Mouse (Mus musculus): ENCODE measurements around the gene Nup37.

Gene Nup37

GRCm38 (mm10) chr10:88146707-88147477 is at the start of gene Nup37, which contains the start of gene Parpbp:
Gene Nup37 (plus strand): TSS chr10:88146992.
Gene Parpbp (minus strand): TSS chr10:88146941.
- DNase-seq = peak; percentile 98

GRCm38 (mm10) chr10:88106169-88106568 is 40.6 kb upstream of the Nup37 start:
- no peak for DNase-seq

DNA sequence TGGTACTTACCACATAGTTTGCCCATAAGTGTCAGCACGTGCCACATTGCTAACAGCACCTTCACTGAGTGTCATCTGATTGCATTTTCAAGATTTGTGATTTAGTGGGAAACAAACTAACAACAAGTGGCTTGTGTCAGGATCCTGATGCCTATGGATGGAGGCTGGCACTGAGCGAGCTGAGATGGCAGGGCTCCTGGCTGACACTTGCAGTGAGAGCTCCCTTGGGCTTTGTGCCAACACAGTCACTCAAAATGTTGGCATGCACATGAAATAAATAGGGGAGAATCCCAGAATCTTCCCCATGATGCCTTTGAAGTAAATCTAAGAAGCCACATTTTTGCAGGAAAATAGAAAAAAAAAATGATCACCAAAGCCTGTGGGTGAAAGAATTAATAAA is 33.5 kb upstream of the Nup37 start:
- no peak for DNase-seq

DNA sequence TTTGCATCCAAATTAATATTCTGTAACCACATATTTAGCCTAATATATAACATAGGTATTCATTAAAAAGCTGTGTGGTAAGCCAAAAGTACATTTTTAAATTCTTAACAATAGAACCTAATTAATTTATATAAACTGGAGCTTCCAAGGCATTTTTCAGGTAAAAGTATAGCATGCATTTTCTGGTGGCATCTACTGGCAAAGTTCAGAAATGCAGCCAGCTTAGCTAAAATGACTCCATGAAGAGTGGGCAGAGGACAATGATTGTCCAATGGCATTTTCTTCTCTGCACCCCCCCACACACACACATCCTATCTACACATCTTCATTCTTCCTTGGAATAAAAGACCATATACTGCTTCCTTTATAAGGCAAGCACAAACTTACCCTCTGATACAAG is 27.1 kb upstream of the Nup37 start:
- DNase-seq = no peak

DNA sequence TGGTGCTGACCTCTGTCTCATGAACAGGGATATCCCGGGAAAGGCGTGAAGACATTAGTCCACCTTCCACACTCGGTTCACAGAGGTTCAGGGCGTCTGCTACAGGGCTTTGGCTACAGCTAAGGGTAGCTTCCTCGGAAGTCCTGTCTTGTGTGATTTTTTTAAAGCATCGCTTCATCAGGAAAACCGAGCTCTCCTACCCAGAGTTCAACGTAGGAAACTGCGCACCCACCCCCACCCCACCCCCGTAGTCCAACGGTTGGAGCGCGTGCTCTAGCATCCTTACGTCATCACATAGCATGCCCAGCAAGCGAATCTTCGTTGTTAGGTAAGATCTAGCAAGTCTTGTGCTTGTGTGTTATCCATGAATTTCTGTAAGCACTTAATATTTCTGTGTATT is 11.2 kb upstream of the Nup37 start:
- DNase-seq = peak; percentile 72

DNA sequence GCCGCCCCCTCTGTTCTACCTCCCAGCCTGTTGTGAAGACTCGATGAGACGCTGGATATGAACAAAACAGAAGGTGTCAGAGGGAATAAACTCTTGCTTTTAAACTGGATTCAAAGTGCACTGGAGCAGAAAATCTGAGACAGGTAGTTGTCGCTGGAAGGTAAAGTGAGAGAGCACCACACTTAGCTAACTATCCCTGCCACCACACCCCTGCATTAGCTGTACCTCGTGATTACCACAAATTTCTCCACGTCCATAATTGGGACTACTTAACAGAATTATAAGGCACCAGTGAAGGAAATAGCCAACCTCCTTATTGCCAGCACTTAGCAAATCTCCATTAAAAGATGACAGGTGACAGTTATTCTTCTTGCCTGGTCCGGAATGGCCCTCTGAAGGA is 605 bp upstream of the Nup37 start:
- DNase-seq = no peak

DNA sequence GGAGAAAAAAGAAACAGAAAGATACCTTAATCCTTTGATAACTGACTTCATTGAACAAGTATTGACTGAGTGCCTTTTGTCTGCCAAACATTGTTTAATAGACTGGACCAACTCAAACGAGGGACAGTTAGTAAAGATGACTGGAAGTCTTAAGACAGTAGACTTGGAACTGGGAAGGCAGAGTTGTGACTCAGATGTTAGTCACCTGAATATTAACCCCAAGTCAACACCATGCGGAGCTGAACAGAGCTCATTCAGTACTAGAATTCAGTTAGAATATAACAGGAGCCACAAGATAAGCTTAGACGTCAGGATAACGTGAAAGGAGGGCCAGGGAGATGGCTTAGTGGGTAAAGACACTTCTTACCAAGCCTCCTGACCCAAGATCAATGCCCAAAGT is 3.6 kb downstream of the Nup37 start:
- DNase-seq = no peak

DNA sequence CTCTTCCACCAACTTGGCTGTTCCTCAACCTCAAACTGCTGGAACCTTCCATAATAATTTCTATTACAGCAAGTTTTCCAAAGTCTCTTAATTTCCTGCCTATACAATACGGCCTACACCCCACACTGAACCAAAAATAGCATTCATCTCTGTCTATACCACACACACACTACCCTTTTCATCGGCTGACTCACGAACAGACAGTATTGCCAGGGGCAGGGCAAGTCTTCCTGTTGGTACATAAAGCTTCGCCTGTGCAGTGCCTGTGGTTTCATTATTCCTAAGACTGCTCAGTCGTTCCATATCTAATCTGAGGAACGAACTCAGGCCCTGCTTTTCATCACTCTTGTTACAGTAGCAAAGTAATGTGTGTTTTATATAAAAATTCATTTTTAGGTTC is 4.9 kb downstream of the Nup37 start:
- no peak for DNase-seq

GRCm38 (mm10) chr10:88162096-88162495 is 15.3 kb downstream of the Nup37 start:
- DNase-seq = no peak

GRCm38 (mm10) chr10:88162676-88163075 is 15.9 kb downstream of the Nup37 start:
- no peak for DNase-seq

GRCm38 (mm10) chr10:88166158-88166557 is 19.4 kb downstream of the Nup37 start:
- no peak for DNase-seq

DNA sequence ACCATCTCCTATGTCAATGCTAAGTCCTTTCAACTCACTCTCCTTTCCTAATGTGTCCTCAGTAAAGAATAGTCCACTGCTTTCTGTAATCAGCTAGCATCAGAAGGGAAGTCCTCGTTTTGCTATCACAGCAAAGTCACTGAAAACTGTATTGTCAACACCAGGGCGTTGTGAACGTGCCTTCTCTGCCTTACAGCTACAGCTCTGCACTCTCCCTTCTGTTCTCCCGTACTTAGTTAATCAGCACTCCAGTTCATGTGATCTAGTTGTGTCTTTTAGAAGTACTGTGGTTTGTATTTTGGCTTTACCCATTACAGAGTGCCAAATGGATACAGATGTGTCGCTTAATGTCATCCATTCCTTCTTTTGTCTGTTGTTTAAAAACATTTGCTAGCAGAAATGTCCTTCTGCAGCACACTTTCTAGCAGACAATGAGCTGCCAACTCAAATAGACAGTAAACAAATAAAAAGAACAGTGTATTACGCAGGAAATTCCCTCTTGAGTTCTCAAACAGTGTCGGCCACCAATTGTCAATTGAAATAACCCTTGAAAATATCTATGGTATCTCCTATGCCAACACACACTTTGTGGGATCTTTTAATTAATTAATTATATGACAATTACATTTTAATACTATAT is 20.8 kb downstream of the Nup37 start:
- no peak for DNase-seq

DNA sequence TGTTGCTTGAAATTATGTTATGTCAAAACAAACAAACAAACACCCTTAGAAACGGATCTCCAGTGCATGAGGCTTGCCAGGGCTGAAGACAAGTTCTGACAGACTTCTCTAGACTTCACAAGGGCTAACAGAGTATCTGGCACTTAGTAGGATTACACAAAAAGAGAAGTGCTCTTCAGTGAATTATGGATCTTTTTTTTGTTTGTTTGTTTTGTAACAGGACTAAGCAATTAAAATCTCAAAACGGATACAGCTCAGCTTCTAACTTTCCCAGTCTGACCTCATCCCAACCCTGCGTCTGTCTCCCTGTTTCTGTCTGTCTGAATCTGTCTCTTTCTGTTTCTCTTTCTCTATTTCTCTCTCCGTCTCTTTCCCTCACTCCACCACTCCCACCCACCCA is 53.7 kb downstream of the Nup37 start:
- DNase-seq = peak; percentile 74

- DNase-seq = peak; percentile 99
Observed at GRCm38 (mm10) chr10:88200951-88201638, 54.3 kb downstream of the Nup37 start, which contains the start of gene Washc3. Gene Washc3 (plus strand): TSS chr10:88201093.

- DNase-seq = peak; percentile 82
Observed at GRCm38 (mm10) chr10:88201650-88202049, 54.9 kb downstream of the Nup37 start.

DNA sequence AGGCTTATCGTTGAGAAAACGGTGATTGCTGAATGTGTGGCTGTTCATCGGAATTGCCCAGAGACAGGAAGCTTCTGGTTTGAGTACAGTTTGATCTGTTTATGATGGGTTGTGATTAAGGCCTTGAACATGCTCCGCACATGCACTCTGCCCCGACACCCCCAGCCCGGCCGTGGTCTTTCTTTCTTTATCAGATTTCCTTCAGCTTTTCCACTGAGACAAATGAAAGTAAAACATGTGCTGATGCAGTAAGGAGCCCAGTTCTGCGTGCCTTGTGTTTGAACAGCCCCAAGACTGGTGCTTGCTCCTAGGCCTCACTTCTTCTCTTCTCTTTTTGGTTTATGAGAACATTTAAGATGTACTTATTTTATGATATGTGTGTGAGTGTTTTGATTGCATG is 55.8 kb downstream of the Nup37 start:
- DNase-seq = peak; percentile 75

GRCm38 (mm10) chr10:88203236-88203635 is 56.4 kb downstream of the Nup37 start:
- no peak for DNase-seq

DNA sequence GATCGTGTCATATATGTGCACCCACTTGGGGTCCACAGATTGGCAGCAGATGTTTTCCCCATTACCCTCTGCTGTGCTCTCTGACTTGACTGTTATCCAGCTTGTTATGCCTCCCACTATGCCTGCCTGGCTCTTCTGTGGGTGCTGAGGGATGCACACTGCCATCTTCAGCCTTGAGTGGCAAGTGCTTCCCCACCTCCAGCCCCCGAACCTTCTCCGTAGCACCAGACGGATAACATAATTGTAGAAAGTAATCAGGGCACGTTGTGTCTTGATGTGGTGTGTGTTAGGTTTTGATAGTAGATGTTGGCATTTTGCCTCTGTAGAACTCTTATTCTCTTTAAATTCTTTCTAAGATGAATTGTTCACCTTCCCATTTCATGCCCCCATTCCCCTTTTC is 65.9 kb downstream of the Nup37 start:
- peak; percentile 55 for DNase-seq

GRCm38 (mm10) chr10:88214800-88215514 is 68.2 kb downstream of the Nup37 start:
- peak; percentile 61 for DNase-seq

- DNase-seq = peak; percentile 54
Observed at GRCm38 (mm10) chr10:88218161-88218560, 71.4 kb downstream of the Nup37 start.

DNA sequence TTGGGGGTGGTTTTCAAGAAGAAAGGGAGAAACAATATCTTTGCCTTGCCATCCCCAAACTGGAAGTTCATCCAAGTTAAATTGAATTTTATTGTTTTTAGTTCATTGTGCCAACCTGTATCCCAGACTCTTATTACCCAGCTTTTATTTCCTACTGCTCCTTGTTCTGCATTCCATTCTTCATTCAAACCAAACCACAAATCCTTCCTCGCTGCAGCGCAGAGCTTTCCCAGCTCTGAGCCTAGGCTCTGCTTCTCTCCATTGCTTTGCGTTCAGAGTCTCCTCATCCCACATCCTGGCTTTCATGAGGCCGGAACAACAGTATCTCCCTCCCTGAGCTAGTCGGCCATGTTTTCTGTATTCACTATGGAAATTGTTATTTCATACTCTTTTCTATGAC is 74.9 kb downstream of the Nup37 start:
- no peak for DNase-seq

DNA sequence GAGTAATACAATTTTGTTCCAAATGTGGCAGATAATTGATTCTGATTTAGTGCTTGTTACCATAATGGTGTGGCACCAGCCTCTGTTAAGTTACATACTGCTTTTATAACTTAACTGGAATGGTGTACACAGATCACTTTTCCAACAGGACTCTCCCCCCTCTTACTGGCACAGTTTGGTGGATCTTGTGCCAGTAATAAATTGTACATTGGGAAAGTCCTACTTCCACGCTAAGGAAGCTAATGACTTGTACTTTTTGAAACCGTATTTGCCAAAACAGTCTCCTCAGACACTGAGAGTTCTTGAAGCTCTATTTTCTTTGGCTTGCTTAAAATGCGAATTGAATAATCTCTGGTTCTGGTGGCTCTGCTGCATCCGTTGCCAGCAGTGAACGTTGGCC is 78.6 kb downstream of the Nup37 start:
- peak; percentile 87 for DNase-seq

GRCm38 (mm10) chr10:88227962-88228361 is 81.2 kb downstream of the Nup37 start:
- DNase-seq = peak; percentile 69

Measured in heart, adult 11 months (tissue).